Mouse (Mus musculus) liver, embryonic 13.5 days (tissue): ENCODE data around the gene Gal3st1. TPM values are rescaled to one million over a fixed set of nuclear protein-coding genes. Genes with fewer than 3 reads are reported as not detected.
"Not testable (repeated sequence)": the region's sequence is repeated elsewhere in the genome, so short reads cannot be mapped to it uniquely, and the experiment has no call there.

Experiments used
- ATAC-seq: fragments of 200-750 bp; cut with Nextera tagmentation; 2 replicates; pipeline ENCODE4 v1.8.0; 2017; ENCODE audit warnings: low read depth, mild to moderate bottlenecking, moderate number of reproducible peaks, moderate library complexity
- DNase-seq: peaks from one replicate; pipeline ENCODE4 v3.0.0; 2022
- H3K27ac ChIP-seq: fragments of 300-500 bp; sonication (generic); 2 replicates; pipeline ENCODE4 v1.5.1; 2015; ENCODE audit warnings: moderate library complexity, mild to moderate bottlenecking, inconsistent platforms
- H3K27me3 ChIP-seq: fragments of 300-500 bp; sonication (generic); 2 replicates; pipeline ENCODE4 v1.6.1; 2015; ENCODE audit warnings: mild to moderate bottlenecking, inconsistent platforms
- H3K36me3 ChIP-seq: fragments of 300-500 bp; sonication (generic); 2 replicates; pipeline ENCODE4 v1.6.1; 2015; ENCODE audit warnings: mild to moderate bottlenecking, inconsistent platforms
- H3K4me1 ChIP-seq: fragments of 300-500 bp; sonication (generic); replicated peaks from 2 replicates; pipeline ENCODE4 v1.6.1; 2015; ENCODE audit warnings: inconsistent platforms
- H3K4me2 ChIP-seq: fragments of 300-500 bp; sonication (generic); 2 replicates; pipeline ENCODE4 v1.6.1; 2015; ENCODE audit warnings: inconsistent platforms, mild to moderate bottlenecking, moderate library complexity
- H3K4me3 ChIP-seq: fragments of 300-500 bp; sonication (generic); replicated peaks from 2 replicates; pipeline ENCODE4 v1.5.1; 2015; ENCODE audit warnings: mild to moderate bottlenecking, inconsistent platforms
- H3K9ac ChIP-seq: fragments of 300-500 bp; sonication (generic); 2 replicates; pipeline ENCODE4 v1.6.1; 2015; ENCODE audit warnings: mild to moderate bottlenecking, inconsistent platforms
- H3K9me3 ChIP-seq: fragments of 300-500 bp; sonication (generic); replicated peaks from 2 replicates; pipeline ENCODE4 v1.6.1; 2016; ENCODE audit warnings: inconsistent platforms
- WGBS: fragments of 180-500 bp; shearing (Covaris S2); methylation state at CpG from one replicate; pipeline ENCODE4 v1.1.7; 2015; ENCODE audit not compliant: insufficient replicate concordance; 5-methylcytosine and 5-hydroxymethylcytosine counted together
- polyA plus RNA-seq: library from polyadenylated mRNA; unstranded; fragments of >200 nt; fragmentation: Nextera tagmentation; extraction: Ambion mirVana; gene quantifications from 2 replicates; pipeline ENCODE4 v1.2.1, GENCODE M21; 2015

Gal3st1 gene
- polyA plus RNA-seq, result 0.76 and 0.78 TPM in 2 replicates

DNA sequence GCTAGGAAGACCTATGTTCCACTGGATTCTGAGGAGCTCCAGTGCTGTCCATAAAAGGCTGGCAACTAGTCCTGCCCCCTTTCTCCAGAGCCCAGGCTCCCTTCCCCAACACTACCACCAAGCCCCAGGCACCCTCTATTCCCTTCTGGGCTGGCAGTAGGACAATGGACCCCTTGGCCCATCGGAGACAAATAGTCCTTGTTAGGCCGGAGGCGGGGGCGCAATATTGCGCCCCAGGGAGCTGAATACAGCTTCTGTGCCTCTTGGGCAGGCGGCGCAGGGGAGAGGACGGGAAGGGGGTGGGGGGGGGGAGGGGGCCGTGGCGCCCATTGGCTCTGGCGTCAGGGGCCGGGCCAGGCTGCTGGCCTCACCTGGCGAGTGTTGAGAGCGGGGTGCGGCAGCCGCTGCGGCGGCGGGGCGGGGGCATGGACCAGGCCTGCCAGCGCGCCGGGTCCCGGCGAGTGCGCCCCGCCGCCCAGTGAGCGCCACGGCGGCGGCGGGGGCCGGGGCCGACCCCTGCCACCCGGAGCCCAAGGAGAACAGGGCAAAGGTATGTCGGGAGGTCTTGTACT, at the start of gene Gal3st1:
TSS of gene Gal3st1 (plus strand) at position 346 of the 572 bp plus-strand sequence.
- H3K4me1 ChIP-seq, result peaks cover 6% of the 10 kb centered on the region; the same call in 1 of the 2 replicates
- H3K27ac ChIP-seq, result no peak within 1 kb of the TSS
- peak; percentile 61 for ATAC-seq
- H3K4me3 ChIP-seq, result peak within 1 kb of the TSS; percentile 44
- 2% methylated on average over 33 of the region's 37 CpGs for WGBS
- H3K9me3 ChIP-seq, result no peaks in the 10 kb centered on the region
- H3K27me3 ChIP-seq, result peaks cover 36% of the 10 kb centered on the region
- H3K36me3 ChIP-seq, result peaks cover 28% of the 10 kb centered on the region
- no peak within 1 kb of the TSS for H3K9ac ChIP-seq
- peak within 1 kb of the TSS; percentile 40 for H3K4me2 ChIP-seq
- no peak for DNase-seq

- ATAC-seq, result no peak
- H3K27ac ChIP-seq, result no peak overlapping the region
- 0 out of 2 replicates have a peak, but pooled peaks cover 5% of the 10 kb centered on the region for H3K27me3 ChIP-seq
- H3K4me2 ChIP-seq, result no peak overlapping the region
- WGBS, result 69% methylated on average over 9 of the region's 9 CpGs
- DNase-seq, result no peak
- peaks cover 22% of the 10 kb centered on the region for H3K4me1 ChIP-seq
- no peak overlapping the region for H3K4me3 ChIP-seq
- H3K9ac ChIP-seq, result no peak overlapping the region
- no peaks in the 10 kb centered on the region for H3K36me3 ChIP-seq
- no peaks in the 10 kb centered on the region for H3K9me3 ChIP-seq
These were observed 49.6 kb upstream of the Gal3st1 start for GRCm38 (mm10) chr11:3933756-3934285.

GRCm38 (mm10) chr11:3935135-3935534, 48.3 kb upstream of the Gal3st1 start:
- Histone ChIP-seq H3K4me1 (peaks cover 21% of the 10 kb centered on the region), H3K4me2 (no peak overlapping the region), H3K27me3 (0 out of 2 replicates have a peak, but pooled peaks cover 5% of the 10 kb centered on the region), H3K27ac (no peak overlapping the region), H3K9me3 (no peaks in the 10 kb centered on the region), H3K9ac (no peak overlapping the region), H3K36me3 (no peaks in the 10 kb centered on the region), H3K4me3 (no peak overlapping the region)
- ATAC-seq (no peak), DNase-seq (no peak)
- 63% methylated on average over 4 of the region's 4 CpGs for WGBS

- ATAC-seq (no peak), DNase-seq (no peak)
- Histone ChIP-seq H3K9ac (no peak overlapping the region), H3K36me3 (no peaks in the 10 kb centered on the region), H3K27ac (no peak overlapping the region), H3K27me3 (0 out of 2 replicates have a peak, but pooled peaks cover 5% of the 10 kb centered on the region), H3K4me3 (no peak overlapping the region), H3K9me3 (no peaks in the 10 kb centered on the region), H3K4me1 (peaks cover 14% of the 10 kb centered on the region), H3K4me2 (no peak overlapping the region)
- 75% methylated on average over 3 of the region's 3 CpGs for WGBS
These were observed 47.1 kb upstream of the Gal3st1 start for GRCm38 (mm10) chr11:3936318-3936717.

GRCm38 (mm10) chr11:3937321-3937874, 46.0 kb upstream of the Gal3st1 start:
- Histone ChIP-seq H3K36me3 (no peaks in the 10 kb centered on the region), H3K4me2 (no peak overlapping the region), H3K27ac (no peak overlapping the region), H3K4me3 (no peak overlapping the region), H3K9me3 (no peaks in the 10 kb centered on the region), H3K4me1 (0 out of 2 replicates have a peak, but pooled peaks cover 3% of the 10 kb centered on the region), H3K27me3 (0 out of 2 replicates have a peak, but pooled peaks cover 5% of the 10 kb centered on the region), H3K9ac (no peak overlapping the region)
- 68% methylated on average over 13 of the region's 13 CpGs for WGBS
- no peak for ATAC-seq
- no peak for DNase-seq

- no peak for DNase-seq
These were observed 42.1 kb upstream of the Gal3st1 start for GRCm38 (mm10) chr11:3941371-3941770.

GRCm38 (mm10) chr11:3946386-3946785, 37.0 kb upstream of the Gal3st1 start:
- no peak overlapping the region for H3K4me3 ChIP-seq
- H3K9me3 ChIP-seq, result no peaks in the 10 kb centered on the region
- no peak overlapping the region for H3K9ac ChIP-seq
- H3K27me3 ChIP-seq, result peaks cover 15% of the 10 kb centered on the region
- H3K4me2 ChIP-seq, result no peak overlapping the region
- WGBS, result 9% methylated on average over 1 of the region's 1 CpGs
- DNase-seq (no peak), ATAC-seq (no peak)
- no peaks in the 10 kb centered on the region for H3K4me1 ChIP-seq
- H3K36me3 ChIP-seq, result no peaks in the 10 kb centered on the region
- H3K27ac ChIP-seq, result no peak overlapping the region

More at GRCm38 (mm10) chr11:3941371-3941770, 42.1 kb upstream of the Gal3st1 start:
- H3K9ac ChIP-seq, result no peak overlapping the region
- no peak for ATAC-seq
- H3K4me1 ChIP-seq, result no peaks in the 10 kb centered on the region
- no peaks in the 10 kb centered on the region for H3K36me3 ChIP-seq
- no peaks in the 10 kb centered on the region for H3K9me3 ChIP-seq
- no peak overlapping the region for H3K27ac ChIP-seq
- peaks cover 18% of the 10 kb centered on the region for H3K27me3 ChIP-seq
- H3K4me3 ChIP-seq, result no peak overlapping the region
- H3K4me2 ChIP-seq, result no peak overlapping the region
- 71% methylated on average over 7 of the region's 7 CpGs for WGBS

- not testable (repeated sequence) for H3K4me3 ChIP-seq, H3K27ac ChIP-seq, DNase-seq, H3K9me3 ChIP-seq, ATAC-seq, H3K4me2 ChIP-seq, H3K36me3 ChIP-seq, H3K27me3 ChIP-seq, H3K9ac ChIP-seq, H3K4me1 ChIP-seq
- WGBS, result 71% methylated on average over 5 of the region's 5 CpGs
These were observed 28.6 kb upstream of the Gal3st1 start for GRCm38 (mm10) chr11:3954876-3955275.

GRCm38 (mm10) chr11:3955371-3955770, 28.1 kb upstream of the Gal3st1 start:
- H3K4me1 ChIP-seq, DNase-seq, H3K9ac ChIP-seq, ATAC-seq, H3K36me3 ChIP-seq, H3K4me2 ChIP-seq, H3K9me3 ChIP-seq, H3K27ac ChIP-seq, H3K27me3 ChIP-seq, H3K4me3 ChIP-seq: not testable (repeated sequence)
- WGBS, result 66% methylated on average over 4 of the region's 4 CpGs

DNA sequence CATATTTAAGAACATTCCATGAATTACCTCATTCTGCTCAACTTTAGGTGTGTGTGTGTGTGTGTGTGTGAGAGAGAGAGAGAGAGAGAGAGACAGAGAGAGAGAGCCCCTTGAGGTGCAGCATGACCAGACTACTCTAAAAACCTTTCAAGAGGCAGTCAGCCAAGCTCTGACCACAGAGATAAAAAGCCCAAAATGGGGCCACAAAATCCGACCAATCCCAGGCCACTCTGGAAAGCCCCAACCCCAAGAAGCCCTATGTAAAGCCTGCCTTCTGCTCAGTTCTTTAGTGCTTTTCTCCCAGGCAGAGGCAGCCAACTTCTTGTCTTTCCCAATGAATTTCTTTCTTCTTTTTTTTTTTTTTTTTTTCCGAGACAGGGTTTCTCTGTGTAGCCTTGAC, 22.5 kb upstream of the Gal3st1 start:
- Histone ChIP-seq H3K4me2 (no peak overlapping the region), H3K4me3 (no peak overlapping the region), H3K9ac (no peak overlapping the region), H3K36me3 (no peaks in the 10 kb centered on the region), H3K27ac (no peak overlapping the region), H3K27me3 (peaks cover 3% of the 10 kb centered on the region; the same call in 1 of the 2 replicates), H3K9me3 (no peaks in the 10 kb centered on the region), H3K4me1 (peaks cover 25% of the 10 kb centered on the region)
- no peak for DNase-seq
- WGBS, result 23% methylated on average over 2 of the region's 2 CpGs
- ATAC-seq, result no peak

- Histone ChIP-seq H3K9ac (no peak overlapping the region), H3K9me3 (no peaks in the 10 kb centered on the region), H3K27ac (no peak overlapping the region), H3K4me1 (peaks cover 33% of the 10 kb centered on the region), H3K4me3 (no peak overlapping the region), H3K36me3 (peaks cover 3% of the 10 kb centered on the region), H3K27me3 (peaks cover 3% of the 10 kb centered on the region; the same call in 1 of the 2 replicates), H3K4me2 (no peak overlapping the region)
- DNase-seq, result no peak
- WGBS, result 46% methylated on average over 3 of the region's 3 CpGs
- no peak for ATAC-seq
These were observed 21.7 kb upstream of the Gal3st1 start for GRCm38 (mm10) chr11:3961761-3962160.
